Mouse (Mus musculus): ENCODE results near the gene Spaar.

DNA sequence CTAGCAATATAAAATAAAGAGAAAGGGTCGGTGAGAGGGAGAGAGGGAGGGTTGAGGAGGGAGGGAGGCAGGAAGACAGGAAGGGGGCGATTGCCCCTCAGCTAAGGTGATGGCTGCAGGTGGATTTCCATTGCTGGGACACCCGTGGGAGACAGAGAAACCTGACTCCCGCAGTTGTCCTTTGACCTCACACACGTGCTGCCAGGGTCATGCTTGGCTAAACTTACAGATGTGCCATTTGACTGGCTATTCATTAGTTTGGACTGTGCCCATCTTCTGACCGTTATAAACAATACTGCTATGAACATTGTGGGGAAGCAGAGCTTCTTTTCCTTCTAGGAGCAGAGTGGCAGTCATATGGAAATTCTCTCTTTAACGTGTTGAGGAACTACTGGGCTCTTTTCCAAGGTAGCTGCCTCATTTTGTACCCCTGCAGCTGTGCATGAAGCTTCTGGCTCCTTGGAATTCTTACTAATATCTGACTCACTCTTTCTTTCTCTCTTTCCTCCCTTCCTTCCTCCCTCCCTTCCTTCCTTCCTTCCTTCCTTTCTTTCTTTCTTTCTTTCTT is 16.1 kb upstream of the Spaar start:
- no peak for TF ChIP-seq CTCF (IDR thresholded peaks at IDR 0.05; ENCODE audit: borderline replicate concordance, insufficient read depth, low read depth, low read length)
- TF ChIP-seq POLR2A (IDR thresholded peaks at IDR 0.05; ENCODE audit: borderline replicate concordance, insufficient read depth, low read length): no peak
